Mouse (Mus musculus) kidney, adult 2 months (tissue): Measurements from ENCODE around the gene Rnf114. TPM values are rescaled to one million over a fixed set of nuclear protein-coding genes. Genes with fewer than 3 reads are reported as not detected.
A peak's percentile ranks its signal among the peaks of the same experiment; 100 is the strongest.

ENCODE experiments used
- DNase-seq: peaks from one replicate; pipeline ENCODE4 v3.0.0; 2021
- H3K27ac ChIP-seq: fragments of 200-500 bp; 2 replicates; pipeline ENCODE4 v1.5.1; 2012; ENCODE audit warnings: low read depth, low read length, control low read depth, inconsistent platforms; ENCODE audit not compliant: insufficient read depth
- H3K27me3 ChIP-seq: fragments of 200-500 bp; replicated peaks from 2 replicates; pipeline ENCODE4 v1.6.1; 2012; ENCODE audit warnings: mild to moderate bottlenecking, moderate library complexity, low read length, inconsistent platforms; ENCODE audit not compliant: control insufficient read depth, insufficient read depth
- H3K36me3 ChIP-seq: fragments of 200-500 bp; 2 replicates; pipeline ENCODE4 v1.6.1; 2012; ENCODE audit warnings: mild to moderate bottlenecking, moderate library complexity, low read length, inconsistent platforms; ENCODE audit not compliant: control insufficient read depth, insufficient read depth
- H3K4me1 ChIP-seq: fragments of 200-500 bp; 2 replicates; pipeline ENCODE4 v1.6.1; 2011; ENCODE audit warnings: low read length; ENCODE audit not compliant: control insufficient read depth, insufficient read depth
- H3K4me3 ChIP-seq: fragments of 200-500 bp; 2 replicates; pipeline ENCODE4 v1.5.1; 2011; ENCODE audit warnings: mild to moderate bottlenecking, low read depth, low read length, control low read depth; ENCODE audit not compliant: insufficient read depth
- CTCF ChIP-seq: fragments of 200-500 bp; conservative IDR thresholded peaks from 2 replicates; pipeline ENCODE4 v1.5.1; 2011; ENCODE audit warnings: low read depth, mild to moderate bottlenecking, control low read depth, low read length, moderate library complexity, mixed read lengths; ENCODE audit not compliant: insufficient read depth, insufficient read length
- POLR2A ChIP-seq: fragments of 200-500 bp; IDR thresholded peaks from one replicate; pipeline ENCODE4 v1.6.1; 2011; ENCODE audit warnings: low read depth, low read length, control low read depth
- WGBS: fragments of 180-500 bp; shearing (Covaris S2); methylation state at CpG from one replicate; pipeline ENCODE4 v1.1.7; 2018; 5-methylcytosine and 5-hydroxymethylcytosine counted together
- polyA plus RNA-seq: library from polyadenylated mRNA; depleted of rRNA; stranded (reverse); fragments of >200 nt; gene quantifications from 2 replicates; pipeline ENCODE4 v1.2.3, GENCODE M21; 2012

The Rnf114 gene
- polyA plus RNA-seq, 1 experiment, result 98.2 TPM

- no peaks in the 10 kb centered on the region; the same call in 1 of the 2 replicates for H3K4me1 ChIP-seq
- peak overlapping the region; percentile 27; the same call in 1 of the 2 replicates for H3K4me3 ChIP-seq
- WGBS, result 79% methylated on average over 8 of the region's 8 CpGs
- TF ChIP-seq CTCF (peak; percentile 35; the same call in 1 of the 2 replicates), POLR2A (peak; percentile 9)
- H3K27ac ChIP-seq, result peak overlapping the region; percentile 27
- H3K36me3 ChIP-seq, result 0 out of 2 replicates have a peak, but pooled peaks cover 1% of the 10 kb centered on the region
- H3K27me3 ChIP-seq, result no peaks in the 10 kb centered on the region
- peak; percentile 67 for DNase-seq
Observed at GRCm38 (mm10) chr2:167450647-167451046, 41.8 kb upstream of the Rnf114 start.

- Histone ChIP-seq H3K36me3 (0 out of 2 replicates have a peak, but pooled peaks cover 1% of the 10 kb centered on the region), H3K4me1 (no peaks in the 10 kb centered on the region; the same call in 1 of the 2 replicates), H3K4me3 (no peak overlapping the region), H3K27me3 (no peaks in the 10 kb centered on the region), H3K27ac (no peak overlapping the region)
- TF ChIP-seq POLR2A, result no peak
- TF ChIP-seq CTCF, result no peak
- WGBS, result 52% methylated on average over 3 of the region's 3 CpGs
- peak; percentile 42 for DNase-seq
Observed at GRCm38 (mm10) chr2:167453814-167454213, 38.6 kb upstream of the Rnf114 start.

DNA sequence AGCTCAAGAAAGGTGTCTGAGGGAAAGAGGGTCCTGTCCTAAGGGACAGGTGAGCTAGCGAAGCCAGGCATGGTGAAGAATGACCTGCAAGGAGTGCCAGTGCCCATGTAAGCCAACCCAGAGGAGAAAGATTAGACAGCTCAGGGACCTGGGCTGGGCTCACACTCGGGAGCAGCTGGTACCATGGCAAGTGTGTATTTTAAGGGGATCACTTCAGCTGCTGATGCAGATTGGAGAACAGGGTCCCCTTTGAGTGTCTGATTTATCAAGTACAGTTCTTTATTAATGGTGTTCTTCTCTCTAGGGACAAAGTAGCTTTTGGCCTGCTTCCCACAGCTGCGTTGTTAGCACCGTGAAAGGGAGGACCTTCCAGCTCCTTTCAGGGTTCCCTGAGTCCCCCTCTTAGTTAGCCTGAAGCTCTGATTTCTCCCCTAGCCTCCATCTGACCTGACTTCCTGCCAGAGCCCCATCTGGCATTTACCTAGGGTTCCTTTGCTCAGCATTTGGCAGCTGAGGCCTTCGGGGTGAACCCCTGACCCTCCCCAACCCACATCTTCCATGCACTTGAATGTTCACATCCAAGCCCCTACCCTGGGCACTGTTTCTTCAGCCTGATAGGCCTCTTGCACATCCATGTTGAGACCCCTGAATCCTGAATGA, 36.0 kb upstream of the Rnf114 start:
- WGBS, result 79% methylated on average over 5 of the region's 5 CpGs
- Histone ChIP-seq H3K27me3 (no peaks in the 10 kb centered on the region), H3K27ac (no peak overlapping the region), H3K4me1 (no peaks in the 10 kb centered on the region), H3K36me3 (0 out of 2 replicates have a peak, but pooled peaks cover 1% of the 10 kb centered on the region), H3K4me3 (no peak overlapping the region)
- DNase-seq, result no peak
- TF ChIP-seq POLR2A, result no peak
- TF ChIP-seq CTCF, result no peak

- no peak for TF ChIP-seq POLR2A
- no peak for TF ChIP-seq CTCF
- Histone ChIP-seq H3K27ac (no peak overlapping the region), H3K27me3 (no peaks in the 10 kb centered on the region), H3K4me3 (no peak overlapping the region), H3K4me1 (no peaks in the 10 kb centered on the region), H3K36me3 (0 out of 2 replicates have a peak, but pooled peaks cover 1% of the 10 kb centered on the region)
- WGBS, result 79% methylated on average over 9 of the region's 9 CpGs
- no peak for DNase-seq
Observed at GRCm38 (mm10) chr2:167457213-167457612, 35.2 kb upstream of the Rnf114 start.

- H3K27ac ChIP-seq, result no peak overlapping the region
- DNase-seq, result no peak
- 72% methylated on average over 3 of the region's 3 CpGs for WGBS
- H3K4me1 ChIP-seq, result no peaks in the 10 kb centered on the region
- no peaks in the 10 kb centered on the region for H3K27me3 ChIP-seq
- H3K4me3 ChIP-seq, result no peak overlapping the region
- no peak for TF ChIP-seq POLR2A
- TF ChIP-seq CTCF, result no peak
- no peaks in the 10 kb centered on the region for H3K36me3 ChIP-seq
Observed at GRCm38 (mm10) chr2:167458548-167458947, 33.9 kb upstream of the Rnf114 start.

GRCm38 (mm10) chr2:167459071-167459865, 33.2 kb upstream of the Rnf114 start:
- WGBS, result 89% methylated on average over 6 of the region's 6 CpGs

GRCm38 (mm10) chr2:167462954-167463353, 29.5 kb upstream of the Rnf114 start:
- H3K27me3 ChIP-seq, result no peaks in the 10 kb centered on the region
- peaks cover 4% of the 10 kb centered on the region; the same call in 1 of the 2 replicates for H3K36me3 ChIP-seq
- H3K27ac ChIP-seq, result no peak overlapping the region
- TF ChIP-seq CTCF, result peak; percentile 94
- TF ChIP-seq POLR2A, result no peak
- H3K4me1 ChIP-seq, result no peaks in the 10 kb centered on the region
- 44% methylated on average over 6 of the region's 6 CpGs for WGBS
- H3K4me3 ChIP-seq, result no peak overlapping the region
- peak; percentile 87 for DNase-seq

More at GRCm38 (mm10) chr2:167459071-167459865, 33.2 kb upstream of the Rnf114 start:
- Histone ChIP-seq H3K27ac (no peak overlapping the region), H3K36me3 (no peaks in the 10 kb centered on the region), H3K4me1 (no peaks in the 10 kb centered on the region), H3K27me3 (no peaks in the 10 kb centered on the region), H3K4me3 (no peak overlapping the region)
- no peak for DNase-seq
- no peak for TF ChIP-seq POLR2A
- no peak for TF ChIP-seq CTCF
